Mouse (Mus musculus): Measurements from ENCODE around the gene Tpcn1. TPM values are rescaled to one million over a fixed set of nuclear protein-coding genes. Genes with fewer than 3 reads are reported as not detected.
A peak's percentile ranks its signal among the peaks of the same experiment; 100 is the strongest.

Tpcn1 gene
- polyA plus RNA-seq, 1 experiment from 2014 or later, result 11.2 TPM

DNA sequence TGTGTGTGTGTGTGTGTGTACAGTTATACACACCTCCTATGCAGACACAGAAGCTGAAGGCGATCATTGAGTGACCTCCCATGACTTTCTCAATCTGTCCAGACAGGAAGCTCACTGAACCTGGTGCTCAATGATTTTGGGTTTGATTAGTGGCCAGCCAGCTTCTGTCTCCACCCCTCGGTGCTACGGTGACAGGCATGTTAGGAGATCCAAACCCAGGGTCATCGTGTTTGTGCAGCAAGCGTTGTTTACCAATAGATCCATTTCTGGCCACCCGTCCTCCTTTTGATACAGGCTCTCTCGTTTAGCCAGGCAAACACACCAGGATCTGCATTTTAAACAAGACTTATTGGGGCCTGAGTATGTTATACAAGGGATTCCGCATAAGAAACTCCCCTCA lies 56.8 kb downstream of the Tpcn1 start:
- WGBS, result 88% methylated on average over 8 of the region's 8 CpGs
- DNase-seq (ENCODE audit: low spot score), result no peak

DNA sequence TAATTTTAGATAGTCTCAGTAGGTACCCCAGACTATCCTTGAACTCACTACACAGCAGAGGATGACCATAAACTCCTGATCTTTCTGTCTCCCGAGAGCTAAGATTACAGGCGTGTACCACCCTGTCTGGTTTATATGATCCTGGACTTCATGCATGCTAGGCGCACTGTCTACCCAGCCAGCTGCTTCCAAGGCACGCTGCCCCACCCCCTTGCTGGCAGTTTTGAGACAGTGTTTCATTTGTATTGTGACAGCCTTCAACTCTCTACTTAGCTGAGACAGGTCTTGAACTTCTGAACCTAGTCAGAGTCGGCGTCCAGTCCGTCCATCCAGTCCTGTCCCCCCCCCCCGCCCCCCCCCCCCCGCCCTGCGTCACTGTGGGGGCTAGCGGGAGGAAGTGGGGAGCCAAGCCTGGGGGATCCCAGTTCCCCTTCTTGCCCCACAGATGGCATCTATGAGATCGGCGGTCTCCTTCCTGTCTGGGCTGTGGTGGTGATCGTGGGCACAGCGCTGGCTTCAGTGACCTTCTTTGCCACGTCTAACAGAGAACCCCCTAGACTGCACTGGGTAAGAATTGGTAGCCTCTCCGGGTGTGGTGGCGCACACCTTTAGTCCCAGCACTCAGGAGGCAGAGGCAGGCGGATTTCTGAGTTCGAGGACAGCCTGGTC lies 61.0 kb downstream of the Tpcn1 start:
- Histone ChIP-seq H3K36me3 (replicated peaks; ENCODE audit: control insufficient read depth, insufficient read depth, low read depth, low read length) (no peaks in the 10 kb centered on the region), H3K9ac (replicated peaks; ENCODE audit: low read length) (no peak overlapping the region), H3K27ac (replicated peaks; ENCODE audit: low read depth, low read length) (no peak overlapping the region), H3K4me2 (ENCODE audit: low read depth, low read length) (no peak overlapping the region), H3K4me3 (ENCODE audit: low read depth, low read length) (no peak overlapping the region), H3K27me3 (ENCODE audit: control insufficient read depth, insufficient read depth, low read length) (no peaks in the 10 kb centered on the region), H3K9me3 (replicated peaks; ENCODE audit: control insufficient read depth, low read length) (no peaks in the 10 kb centered on the region), H3K4me1 (ENCODE audit: control insufficient read depth, insufficient read depth, low read length) (0 out of 2 replicates have a peak, but pooled peaks cover 3% of the 10 kb centered on the region)
- WGBS, result 85% methylated on average over 17 of the region's 20 CpGs
- ATAC-seq (replicated peaks; ENCODE audit: insufficient number of reproducible peaks, low FRiP score, low TSS enrichment, low read depth) (no peak), DNase-seq (ENCODE audit: low spot score) (no peak)

More for the DNA sequence above, 56.8 kb downstream of the Tpcn1 start:
- Histone ChIP-seq H3K4me3 (ENCODE audit: low read depth, low read length) (no peak overlapping the region), H3K9me3 (replicated peaks; ENCODE audit: control insufficient read depth, low read length) (no peaks in the 10 kb centered on the region), H3K9ac (replicated peaks; ENCODE audit: low read length) (no peak overlapping the region), H3K4me1 (ENCODE audit: control insufficient read depth, insufficient read depth, low read length) (peaks cover 3% of the 10 kb centered on the region; the same call in 1 of the 2 replicates), H3K36me3 (replicated peaks; ENCODE audit: control insufficient read depth, insufficient read depth, low read depth, low read length) (no peaks in the 10 kb centered on the region), H3K27ac (replicated peaks; ENCODE audit: low read depth, low read length) (no peak overlapping the region), H3K4me2 (ENCODE audit: low read depth, low read length) (no peak overlapping the region), H3K27me3 (ENCODE audit: control insufficient read depth, insufficient read depth, low read length) (no peaks in the 10 kb centered on the region)
- ATAC-seq (replicated peaks; ENCODE audit: insufficient number of reproducible peaks, low FRiP score, low TSS enrichment, low read depth), result no peak

DNA sequence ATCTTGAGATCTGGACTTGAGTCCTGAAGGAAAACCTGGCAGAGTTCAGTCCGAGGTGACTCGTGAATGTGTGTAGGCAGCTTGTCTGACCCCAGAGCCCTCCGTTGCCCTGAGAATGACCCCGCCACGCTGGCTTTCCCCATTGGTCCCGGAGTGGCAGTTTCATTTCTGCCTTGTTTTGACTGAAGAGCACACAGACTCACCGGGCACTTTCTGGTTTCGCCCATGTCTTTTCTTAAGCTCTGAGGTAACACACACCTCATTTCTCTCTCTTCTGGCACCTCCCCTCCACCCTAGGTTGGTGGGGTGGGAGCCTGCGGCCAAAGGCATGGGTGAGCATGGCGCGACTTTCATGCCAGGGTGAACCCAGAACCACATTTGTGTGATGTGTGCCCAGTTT lies 62.2 kb downstream of the Tpcn1 start:
- 64% methylated on average over 11 of the region's 11 CpGs for WGBS
- DNase-seq (ENCODE audit: low spot score), result no peak
- H3K9me3 ChIP-seq (replicated peaks; ENCODE audit: control insufficient read depth, low read length), result no peaks in the 10 kb centered on the region

DNA sequence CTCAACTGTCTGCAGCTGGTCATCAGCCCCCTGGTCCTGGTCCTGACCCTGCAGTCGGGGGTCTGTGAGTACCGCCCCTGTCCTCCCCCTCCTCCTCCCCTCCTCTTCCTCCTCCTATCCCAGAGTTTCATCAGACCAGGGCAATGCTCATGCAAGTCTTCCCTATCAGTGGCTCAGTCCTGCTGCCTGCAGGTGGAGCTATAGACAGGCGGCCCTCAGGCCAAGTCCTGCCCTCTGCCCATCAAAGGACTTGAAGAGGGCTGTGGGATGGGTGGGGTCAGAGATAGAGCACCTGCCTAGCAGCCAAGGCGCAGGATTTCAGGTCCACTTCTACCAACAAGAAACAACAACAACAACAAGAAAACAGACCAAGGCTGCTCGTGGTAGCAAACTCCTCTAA lies 62.7 kb downstream of the Tpcn1 start:
- Histone ChIP-seq H3K9ac (replicated peaks; ENCODE audit: low read length) (no peak overlapping the region), H3K4me2 (ENCODE audit: low read depth, low read length) (no peak overlapping the region), H3K9me3 (replicated peaks; ENCODE audit: control insufficient read depth, low read length) (no peaks in the 10 kb centered on the region), H3K27ac (replicated peaks; ENCODE audit: low read depth, low read length) (no peak overlapping the region), H3K27me3 (ENCODE audit: control insufficient read depth, insufficient read depth, low read length) (no peaks in the 10 kb centered on the region), H3K4me3 (ENCODE audit: low read depth, low read length) (no peak overlapping the region), H3K36me3 (replicated peaks; ENCODE audit: control insufficient read depth, insufficient read depth, low read depth, low read length) (no peaks in the 10 kb centered on the region), H3K4me1 (ENCODE audit: control insufficient read depth, insufficient read depth, low read length) (0 out of 2 replicates have a peak, but pooled peaks cover 3% of the 10 kb centered on the region)
- 36% methylated on average over 5 of the region's 5 CpGs for WGBS
- DNase-seq (ENCODE audit: low spot score) (no peak), ATAC-seq (replicated peaks; ENCODE audit: insufficient number of reproducible peaks, low FRiP score, low TSS enrichment, low read depth) (no peak)

More for the DNA sequence above, 62.2 kb downstream of the Tpcn1 start:
- Histone ChIP-seq H3K27ac (replicated peaks; ENCODE audit: low read depth, low read length) (no peak overlapping the region), H3K36me3 (replicated peaks; ENCODE audit: control insufficient read depth, insufficient read depth, low read depth, low read length) (no peaks in the 10 kb centered on the region), H3K4me1 (ENCODE audit: control insufficient read depth, insufficient read depth, low read length) (0 out of 2 replicates have a peak, but pooled peaks cover 3% of the 10 kb centered on the region), H3K9ac (replicated peaks; ENCODE audit: low read length) (no peak overlapping the region), H3K4me2 (ENCODE audit: low read depth, low read length) (no peak overlapping the region), H3K4me3 (ENCODE audit: low read depth, low read length) (no peak overlapping the region), H3K27me3 (ENCODE audit: control insufficient read depth, insufficient read depth, low read length) (no peaks in the 10 kb centered on the region)
- ATAC-seq (replicated peaks; ENCODE audit: insufficient number of reproducible peaks, low FRiP score, low TSS enrichment, low read depth), result no peak

DNA sequence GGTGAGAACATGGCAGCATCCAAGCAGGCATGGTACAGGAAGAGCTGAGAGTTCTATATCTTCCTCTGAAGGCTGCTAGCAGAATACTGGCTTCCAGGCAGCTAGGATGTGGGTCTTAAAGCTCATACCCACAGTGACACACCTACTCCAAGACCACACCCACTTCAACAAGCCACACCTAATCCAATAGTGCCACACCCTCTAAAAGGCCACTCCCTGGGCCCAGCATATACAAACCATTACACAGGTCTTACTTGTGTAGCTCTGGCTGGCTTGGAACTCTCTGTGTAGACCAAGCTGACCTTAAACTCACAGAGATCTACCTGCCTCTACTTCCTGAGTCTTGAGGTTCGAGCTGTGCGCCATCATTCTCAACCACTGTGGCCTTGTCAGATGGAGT lies 63.7 kb downstream of the Tpcn1 start:
- no peak for ATAC-seq (replicated peaks; ENCODE audit: insufficient number of reproducible peaks, low FRiP score, low TSS enrichment, low read depth)
- no peaks in the 10 kb centered on the region for H3K9me3 ChIP-seq (replicated peaks; ENCODE audit: control insufficient read depth, low read length)
- H3K4me2 ChIP-seq (ENCODE audit: low read depth, low read length), result no peak overlapping the region
- no peaks in the 10 kb centered on the region for H3K36me3 ChIP-seq (replicated peaks; ENCODE audit: control insufficient read depth, insufficient read depth, low read depth, low read length)
- 0 out of 2 replicates have a peak, but pooled peaks cover 3% of the 10 kb centered on the region for H3K4me1 ChIP-seq (ENCODE audit: control insufficient read depth, insufficient read depth, low read length)
- H3K4me3 ChIP-seq (ENCODE audit: low read depth, low read length), result no peak overlapping the region
- WGBS, result 96% methylated on average over 2 of the region's 2 CpGs
- DNase-seq (ENCODE audit: low spot score), result no peak
- H3K9ac ChIP-seq (replicated peaks; ENCODE audit: low read length), result no peak overlapping the region
- H3K27ac ChIP-seq (replicated peaks; ENCODE audit: low read depth, low read length), result no peak overlapping the region
- H3K27me3 ChIP-seq (ENCODE audit: control insufficient read depth, insufficient read depth, low read length), result no peaks in the 10 kb centered on the region

DNA sequence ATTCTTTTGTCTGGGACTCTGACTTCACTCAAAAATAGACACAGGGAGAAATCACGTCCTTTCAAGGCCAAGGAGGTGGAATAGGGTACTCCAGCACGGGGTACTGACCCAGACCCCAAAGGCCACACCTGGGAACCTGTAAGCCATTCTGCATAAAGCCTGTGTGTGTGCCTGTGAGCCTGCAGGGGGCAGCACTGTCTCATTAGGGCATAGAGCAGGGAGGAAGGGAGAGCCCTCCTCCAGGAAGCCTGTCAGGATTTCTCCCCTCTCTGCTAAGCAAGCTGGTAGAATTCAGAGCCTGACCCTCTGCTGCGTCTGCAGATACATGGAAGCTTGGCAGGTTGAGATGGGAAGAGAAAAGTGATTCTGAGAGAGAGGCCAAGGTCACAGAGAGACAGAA lies 65.8 kb downstream of the Tpcn1 start:
- no peak overlapping the region for H3K4me3 ChIP-seq (ENCODE audit: low read depth, low read length)
- 73% methylated on average over 3 of the region's 3 CpGs for WGBS
- no peaks in the 10 kb centered on the region for H3K9me3 ChIP-seq (replicated peaks; ENCODE audit: control insufficient read depth, low read length)
- 0 out of 2 replicates have a peak, but pooled peaks cover 3% of the 10 kb centered on the region for H3K4me1 ChIP-seq (ENCODE audit: control insufficient read depth, insufficient read depth, low read length)
- no peaks in the 10 kb centered on the region for H3K36me3 ChIP-seq (replicated peaks; ENCODE audit: control insufficient read depth, insufficient read depth, low read depth, low read length)
- no peaks in the 10 kb centered on the region for H3K27me3 ChIP-seq (ENCODE audit: control insufficient read depth, insufficient read depth, low read length)
- no peak overlapping the region for H3K4me2 ChIP-seq (ENCODE audit: low read depth, low read length)
- ATAC-seq (replicated peaks; ENCODE audit: insufficient number of reproducible peaks, low FRiP score, low TSS enrichment, low read depth), result no peak
- H3K27ac ChIP-seq (replicated peaks; ENCODE audit: low read depth, low read length), result no peak overlapping the region
- no peak for DNase-seq (ENCODE audit: low spot score)
- no peak overlapping the region for H3K9ac ChIP-seq (replicated peaks; ENCODE audit: low read length)

DNA sequence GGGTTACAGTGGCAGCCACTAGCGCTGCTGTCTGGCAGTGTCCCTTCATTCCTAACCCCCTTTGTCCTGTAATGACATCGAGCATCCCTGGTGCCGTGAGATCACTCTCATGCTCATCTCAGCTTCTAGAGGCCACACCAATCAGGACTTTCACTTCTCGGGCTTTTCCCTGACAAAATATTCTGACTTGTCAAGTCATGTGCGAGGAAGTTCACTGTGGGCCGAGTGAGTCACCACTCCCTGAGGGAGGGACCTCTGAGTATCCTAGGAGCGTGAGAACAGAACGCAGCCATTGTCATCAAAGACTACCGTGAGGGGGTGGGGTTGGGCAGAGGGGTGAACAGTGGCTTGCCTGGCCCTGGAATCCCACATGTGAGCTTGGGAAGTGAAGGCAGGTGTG lies 70.9 kb downstream of the Tpcn1 start:
- no peak for ATAC-seq (replicated peaks; ENCODE audit: insufficient number of reproducible peaks, low FRiP score, low TSS enrichment, low read depth)
- Histone ChIP-seq H3K36me3 (replicated peaks; ENCODE audit: control insufficient read depth, insufficient read depth, low read depth, low read length) (no peaks in the 10 kb centered on the region), H3K4me1 (ENCODE audit: control insufficient read depth, insufficient read depth, low read length) (no peaks in the 10 kb centered on the region; the same call in 1 of the 2 replicates), H3K9ac (replicated peaks; ENCODE audit: low read length) (0 out of 2 replicates have a peak overlapping the region, but pooled peaks have one; percentile 13), H3K4me3 (ENCODE audit: low read depth, low read length) (no peak overlapping the region), H3K4me2 (ENCODE audit: low read depth, low read length) (no peak overlapping the region), H3K9me3 (replicated peaks; ENCODE audit: control insufficient read depth, low read length) (no peaks in the 10 kb centered on the region), H3K27ac (replicated peaks; ENCODE audit: low read depth, low read length) (no peak overlapping the region), H3K27me3 (ENCODE audit: control insufficient read depth, insufficient read depth, low read length) (no peaks in the 10 kb centered on the region)
- no peak for DNase-seq (ENCODE audit: low spot score)
- 57% methylated on average over 9 of the region's 9 CpGs for WGBS

DNA sequence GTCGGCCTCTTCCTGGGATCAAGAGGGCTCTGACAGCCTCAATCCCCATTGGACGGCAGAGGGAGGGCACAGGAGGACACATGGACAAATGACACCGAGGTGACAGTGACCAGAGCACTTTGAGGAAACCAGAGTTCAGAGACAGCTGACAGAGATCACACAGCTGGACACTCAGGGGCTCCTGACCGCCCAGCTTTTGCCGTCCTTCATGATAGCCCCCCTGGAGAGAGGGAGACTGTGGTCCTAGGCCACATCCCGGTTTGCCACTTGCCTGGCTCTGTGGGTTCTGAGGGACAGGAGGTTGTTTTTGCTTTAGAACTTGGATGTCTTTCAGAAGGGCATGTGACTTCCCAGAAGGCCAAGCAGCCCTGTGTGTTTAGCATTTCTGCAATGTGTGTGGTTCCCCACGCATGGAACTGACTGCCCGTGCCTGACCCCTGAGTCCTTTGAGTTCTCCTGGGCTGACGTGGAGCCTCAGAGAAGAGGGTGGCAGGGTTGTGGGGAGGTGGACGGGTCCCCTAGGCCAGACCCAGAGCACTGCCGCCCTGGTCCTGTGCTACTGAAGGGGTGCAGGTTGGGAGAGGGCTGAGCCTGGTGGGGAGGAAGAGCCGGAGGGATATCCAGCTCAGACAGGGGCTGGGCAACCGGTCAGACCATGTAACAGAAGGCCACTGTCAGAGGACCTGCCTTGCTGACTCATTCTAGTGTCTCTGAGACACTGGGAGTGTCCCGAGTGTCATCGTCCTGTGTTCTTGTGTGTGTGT lies 72.1 kb downstream of the Tpcn1 start:
- DNase-seq (ENCODE audit: low spot score) (no peak), ATAC-seq (replicated peaks; ENCODE audit: insufficient number of reproducible peaks, low FRiP score, low TSS enrichment, low read depth) (no peak)
- Histone ChIP-seq H3K27me3 (ENCODE audit: control insufficient read depth, insufficient read depth, low read length) (no peaks in the 10 kb centered on the region), H3K9ac (replicated peaks; ENCODE audit: low read length) (no peak overlapping the region), H3K4me3 (ENCODE audit: low read depth, low read length) (no peak overlapping the region), H3K36me3 (replicated peaks; ENCODE audit: control insufficient read depth, insufficient read depth, low read depth, low read length) (no peaks in the 10 kb centered on the region), H3K4me2 (ENCODE audit: low read depth, low read length) (no peak overlapping the region), H3K27ac (replicated peaks; ENCODE audit: low read depth, low read length) (no peak overlapping the region), H3K9me3 (replicated peaks; ENCODE audit: control insufficient read depth, low read length) (no peaks in the 10 kb centered on the region), H3K4me1 (ENCODE audit: control insufficient read depth, insufficient read depth, low read length) (no peaks in the 10 kb centered on the region; the same call in 1 of the 2 replicates)
- WGBS, result 52% methylated on average over 15 of the region's 15 CpGs
